Mouse (Mus musculus): ENCODE data around the gene Tcf7l2. TPM values are rescaled to one million over a fixed set of nuclear protein-coding genes. Genes with fewer than 3 reads are reported as not detected.

Tcf7l2 gene
- polyA plus RNA-seq, 1 experiment from 2014 or later = 53.4 TPM

DNA sequence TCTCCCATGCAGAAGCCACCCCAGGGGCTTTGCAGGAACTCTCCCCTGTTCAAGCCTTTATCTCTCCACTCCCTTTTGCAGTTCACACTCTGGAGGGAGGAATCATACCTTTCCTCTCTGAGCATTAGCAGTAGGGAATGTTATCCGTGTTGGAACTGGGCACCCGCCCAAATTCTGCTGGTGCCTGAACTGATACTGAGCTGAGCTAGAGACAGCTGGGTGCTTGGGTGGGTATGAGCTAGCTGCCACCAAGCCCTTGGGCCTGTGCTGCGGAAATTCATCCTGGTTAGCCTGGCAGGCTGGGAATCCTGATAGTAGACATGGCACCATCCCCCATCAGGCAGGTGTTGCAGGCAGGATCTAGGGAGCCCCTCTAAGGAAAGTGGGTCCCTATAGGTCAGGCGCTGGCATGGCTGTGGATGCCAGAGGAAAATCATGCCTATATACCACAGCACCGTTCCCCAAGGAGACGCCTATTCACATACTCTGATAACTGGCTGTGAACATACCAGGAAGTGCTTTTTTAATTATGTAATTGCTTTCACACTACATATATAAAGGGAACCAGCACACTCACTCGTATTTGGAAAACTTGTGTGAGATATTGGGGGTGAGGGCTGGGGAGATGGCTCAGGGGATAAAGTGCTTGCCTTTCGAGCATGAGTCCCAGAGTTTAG is 108.9 kb downstream of the Tcf7l2 start:
- WGBS = 83% methylated on average over 8 of the region's 8 CpGs
- Histone ChIP-seq H3K36me3 (ENCODE audit: insufficient read depth, low read length) (no peaks in the 10 kb centered on the region), H3K9ac (ENCODE audit: low read depth, low read length) (no peak overlapping the region), H3K27ac (no peak overlapping the region), H3K4me2 (ENCODE audit: low read length) (no peak overlapping the region), H3K27me3 (ENCODE audit: insufficient read depth, low read length) (no peaks in the 10 kb centered on the region), H3K4me3 (replicated peaks; ENCODE audit: low read depth, low read length) (no peak overlapping the region), H3K4me1 (replicated peaks; ENCODE audit: insufficient read depth, low read length) (0 out of 2 replicates have a peak, but pooled peaks cover 6% of the 10 kb centered on the region), H3K9me3 (replicated peaks; ENCODE audit: low read length) (no peaks in the 10 kb centered on the region)
- DNase-seq (ENCODE audit: low spot score) (no peak), ATAC-seq (replicated peaks; ENCODE audit: low FRiP score, low read depth) (no peak)
- no peak for TF ChIP-seq CTCF (IDR thresholded peaks at IDR 0.05; ENCODE audit: low read depth)

DNA sequence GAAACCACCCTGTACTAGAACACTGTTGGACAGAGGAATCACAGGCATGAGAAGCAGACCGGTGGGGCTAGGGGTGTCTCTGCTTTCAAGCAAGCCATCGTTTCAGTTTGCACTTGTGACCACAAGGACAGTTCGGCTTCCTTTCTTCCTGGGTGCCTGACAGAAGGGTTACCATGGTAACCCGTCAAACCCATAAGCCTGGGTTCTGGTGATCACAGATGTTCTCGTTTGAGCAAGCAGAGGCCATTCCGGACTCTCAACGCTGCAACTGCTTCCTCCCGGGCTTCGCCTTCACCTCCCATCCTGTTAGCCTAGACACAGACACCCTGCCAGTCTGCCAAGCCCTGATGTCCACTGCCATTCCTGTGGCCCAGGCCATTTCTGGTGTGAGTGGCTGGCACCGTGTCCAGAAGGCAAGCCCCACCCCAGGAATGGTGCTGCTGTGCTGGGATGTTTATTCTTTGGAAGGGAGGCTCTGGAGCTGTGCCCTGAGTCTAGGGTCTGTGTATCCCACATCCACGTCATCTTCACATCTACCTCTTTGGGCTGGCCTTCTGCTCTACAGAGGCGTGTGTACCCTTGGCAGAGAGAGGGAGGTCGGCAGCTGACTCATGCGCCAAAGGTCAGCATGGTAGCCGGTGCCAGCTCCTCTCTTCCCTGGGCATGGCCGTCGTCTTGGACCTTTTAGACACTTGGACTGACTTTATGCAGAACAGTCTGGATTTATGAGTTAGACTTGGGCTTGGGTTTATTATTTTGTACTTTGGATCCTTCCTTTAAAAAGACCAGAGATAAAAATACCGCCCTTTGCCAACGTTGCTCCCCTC is 110.1 kb downstream of the Tcf7l2 start:
- Histone ChIP-seq H3K27ac (no peak overlapping the region), H3K4me3 (replicated peaks; ENCODE audit: low read depth, low read length) (no peak overlapping the region), H3K27me3 (ENCODE audit: insufficient read depth, low read length) (no peaks in the 10 kb centered on the region), H3K9ac (ENCODE audit: low read depth, low read length) (no peak overlapping the region), H3K36me3 (ENCODE audit: insufficient read depth, low read length) (no peaks in the 10 kb centered on the region), H3K4me2 (ENCODE audit: low read length) (no peak overlapping the region), H3K9me3 (replicated peaks; ENCODE audit: low read length) (no peaks in the 10 kb centered on the region), H3K4me1 (replicated peaks; ENCODE audit: insufficient read depth, low read length) (0 out of 2 replicates have a peak, but pooled peaks cover 6% of the 10 kb centered on the region)
- DNase-seq (ENCODE audit: low spot score) = no peak
- no peak for TF ChIP-seq CTCF (IDR thresholded peaks at IDR 0.05; ENCODE audit: low read depth)
- no peak for ATAC-seq (replicated peaks; ENCODE audit: low FRiP score, low read depth)
- WGBS = 75% methylated on average over 19 of the region's 19 CpGs

DNA sequence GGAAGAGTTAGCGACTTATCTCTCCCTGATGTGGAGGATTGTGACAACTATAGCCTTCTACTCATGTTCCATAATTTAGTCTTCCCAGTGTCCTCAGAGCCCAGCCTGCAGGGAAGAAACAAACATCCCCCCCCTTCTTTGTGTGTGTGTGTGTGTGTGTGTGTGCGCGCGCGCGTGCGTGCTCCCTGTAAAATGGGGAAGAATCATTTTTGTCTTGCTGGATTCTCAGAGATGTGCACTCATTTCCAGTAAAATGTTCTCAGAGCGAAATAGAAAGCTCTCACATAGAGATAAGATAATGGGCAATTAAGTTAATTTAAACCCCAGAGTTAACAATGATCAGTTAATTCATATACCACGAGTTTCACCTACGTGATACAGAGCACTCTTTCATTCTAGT is 112.8 kb downstream of the Tcf7l2 start:
- DNase-seq (ENCODE audit: low spot score) (no peak), ATAC-seq (replicated peaks; ENCODE audit: low FRiP score, low read depth) (no peak)
- 0 out of 2 replicates have a peak, but pooled peaks cover 6% of the 10 kb centered on the region for H3K4me1 ChIP-seq (replicated peaks; ENCODE audit: insufficient read depth, low read length)
- 81% methylated on average over 10 of the region's 10 CpGs for WGBS
- no peak overlapping the region for H3K27ac ChIP-seq
- no peaks in the 10 kb centered on the region for H3K36me3 ChIP-seq (ENCODE audit: insufficient read depth, low read length)
- H3K4me3 ChIP-seq (replicated peaks; ENCODE audit: low read depth, low read length) = no peak overlapping the region
- no peaks in the 10 kb centered on the region for H3K9me3 ChIP-seq (replicated peaks; ENCODE audit: low read length)
- no peak for TF ChIP-seq CTCF (IDR thresholded peaks at IDR 0.05; ENCODE audit: low read depth)
- no peak overlapping the region for H3K4me2 ChIP-seq (ENCODE audit: low read length)
- no peaks in the 10 kb centered on the region for H3K27me3 ChIP-seq (ENCODE audit: insufficient read depth, low read length)
- no peak overlapping the region for H3K9ac ChIP-seq (ENCODE audit: low read depth, low read length)

DNA sequence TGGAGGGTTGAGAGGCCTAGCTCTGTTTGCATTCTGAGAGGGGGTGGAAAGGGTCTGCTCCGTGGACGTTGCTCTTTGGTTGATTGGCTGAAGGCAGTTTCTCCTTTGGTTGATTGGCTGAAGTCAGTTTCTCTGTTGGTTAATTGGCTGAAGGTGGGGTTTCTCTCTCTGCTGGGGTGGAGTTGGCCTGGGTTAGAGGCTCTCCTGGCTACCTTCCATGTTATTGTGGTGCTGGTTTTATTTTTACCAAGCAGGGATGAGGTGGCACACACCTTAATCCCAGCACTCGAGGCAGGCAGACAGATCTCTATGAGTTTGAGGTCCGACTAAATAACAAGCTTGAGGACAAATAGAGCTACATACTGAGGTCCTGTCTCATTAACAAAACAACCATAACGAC is 114.0 kb downstream of the Tcf7l2 start:
- Histone ChIP-seq H3K27me3 (ENCODE audit: insufficient read depth, low read length) (no peaks in the 10 kb centered on the region), H3K4me1 (replicated peaks; ENCODE audit: insufficient read depth, low read length) (0 out of 2 replicates have a peak, but pooled peaks cover 6% of the 10 kb centered on the region), H3K36me3 (ENCODE audit: insufficient read depth, low read length) (no peaks in the 10 kb centered on the region), H3K9me3 (replicated peaks; ENCODE audit: low read length) (no peaks in the 10 kb centered on the region), H3K27ac (no peak overlapping the region), H3K4me2 (ENCODE audit: low read length) (no peak overlapping the region), H3K9ac (ENCODE audit: low read depth, low read length) (no peak overlapping the region), H3K4me3 (replicated peaks; ENCODE audit: low read depth, low read length) (no peak overlapping the region)
- 87% methylated on average over 5 of the region's 5 CpGs for WGBS
- ATAC-seq (replicated peaks; ENCODE audit: low FRiP score, low read depth) = no peak
- TF ChIP-seq CTCF (IDR thresholded peaks at IDR 0.05; ENCODE audit: low read depth) = no peak
- no peak for DNase-seq (ENCODE audit: low spot score)

DNA sequence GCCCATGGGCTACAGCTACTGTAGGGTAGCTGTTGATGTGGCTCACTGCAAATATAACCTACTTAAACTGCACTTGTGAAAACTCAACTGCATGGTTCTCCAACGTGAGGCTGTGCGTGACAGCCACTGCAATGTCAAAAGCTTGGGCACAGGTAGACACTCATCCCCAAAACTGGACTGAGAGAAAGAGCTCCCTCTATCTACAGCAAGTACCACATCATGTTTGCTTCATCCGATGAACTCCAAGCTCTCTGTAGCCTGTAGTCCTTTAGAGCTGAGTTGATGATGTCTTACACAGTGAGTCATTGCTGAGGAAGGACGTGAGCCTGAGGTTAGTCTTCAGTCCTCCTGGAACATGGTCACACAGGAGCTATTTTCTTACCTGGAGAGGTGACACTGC is 115.7 kb downstream of the Tcf7l2 start:
- DNase-seq (ENCODE audit: low spot score) (no peak), ATAC-seq (replicated peaks; ENCODE audit: low FRiP score, low read depth) (no peak)
- Histone ChIP-seq H3K9me3 (replicated peaks; ENCODE audit: low read length) (no peaks in the 10 kb centered on the region), H3K9ac (ENCODE audit: low read depth, low read length) (no peak overlapping the region), H3K27me3 (ENCODE audit: insufficient read depth, low read length) (no peaks in the 10 kb centered on the region), H3K27ac (no peak overlapping the region), H3K4me3 (replicated peaks; ENCODE audit: low read depth, low read length) (no peak overlapping the region), H3K4me2 (ENCODE audit: low read length) (no peak overlapping the region), H3K36me3 (ENCODE audit: insufficient read depth, low read length) (no peaks in the 10 kb centered on the region), H3K4me1 (replicated peaks; ENCODE audit: insufficient read depth, low read length) (0 out of 2 replicates have a peak, but pooled peaks cover 6% of the 10 kb centered on the region)
- WGBS = 88% methylated on average over 4 of the region's 4 CpGs
- peak; percentile 34; the same call in 1 of the 2 replicates for TF ChIP-seq CTCF (IDR thresholded peaks at IDR 0.05; ENCODE audit: low read depth)

DNA sequence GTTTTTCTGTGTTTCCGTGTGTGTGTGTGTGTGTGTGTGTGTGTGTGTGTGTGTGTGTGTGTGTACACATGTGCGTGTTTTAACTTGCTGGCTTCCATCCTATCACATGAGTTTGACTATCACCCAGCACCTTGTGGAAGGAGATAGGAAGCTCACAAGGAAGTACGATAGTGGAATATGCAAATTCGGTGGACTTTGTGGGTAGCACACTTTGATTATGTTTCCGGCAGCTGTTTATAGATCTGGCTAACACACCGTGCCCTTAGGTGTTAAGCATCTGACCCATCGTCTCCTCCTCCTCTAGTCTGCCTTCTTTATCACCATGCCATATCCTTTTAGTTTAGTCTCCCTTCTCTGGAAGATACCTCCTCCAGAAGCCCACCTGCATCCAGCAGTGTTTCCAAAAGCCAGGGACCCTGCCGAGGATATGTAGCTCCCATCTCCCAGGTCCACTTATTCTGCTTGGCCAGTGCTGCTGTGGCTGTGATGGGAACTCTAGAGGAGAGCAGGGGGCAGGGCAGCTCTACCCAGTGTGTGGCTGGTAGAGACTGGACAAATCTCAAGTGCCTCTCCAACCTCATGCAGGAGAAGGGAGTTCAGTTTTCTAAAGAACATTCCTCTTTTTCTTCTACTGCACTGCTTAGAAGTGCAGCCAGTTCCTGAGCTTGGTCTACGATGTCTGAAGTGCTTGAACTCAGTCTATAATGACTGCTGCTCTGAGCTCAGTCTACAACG is 118.6 kb downstream of the Tcf7l2 start:
- H3K4me2 ChIP-seq (ENCODE audit: low read length) = no peak overlapping the region
- WGBS = 81% methylated on average over 10 of the region's 10 CpGs
- H3K4me1 ChIP-seq (replicated peaks; ENCODE audit: insufficient read depth, low read length) = no peaks in the 10 kb centered on the region
- no peaks in the 10 kb centered on the region for H3K36me3 ChIP-seq (ENCODE audit: insufficient read depth, low read length)
- no peak for TF ChIP-seq CTCF (IDR thresholded peaks at IDR 0.05; ENCODE audit: low read depth)
- H3K9me3 ChIP-seq (replicated peaks; ENCODE audit: low read length) = no peaks in the 10 kb centered on the region
- H3K9ac ChIP-seq (ENCODE audit: low read depth, low read length) = no peak overlapping the region
- H3K27ac ChIP-seq = no peak overlapping the region
- DNase-seq (ENCODE audit: low spot score) (no peak), ATAC-seq (replicated peaks; ENCODE audit: low FRiP score, low read depth) (no peak)
- H3K27me3 ChIP-seq (ENCODE audit: insufficient read depth, low read length) = no peaks in the 10 kb centered on the region
- no peak overlapping the region for H3K4me3 ChIP-seq (replicated peaks; ENCODE audit: low read depth, low read length)

All from kidney, postnatal 0 days (tissue).